Mouse (Mus musculus): ENCODE results near the gene Naip2.
"Not testable (repeated sequence)": the region's sequence is repeated elsewhere in the genome, so short reads cannot be mapped to it uniquely, and the experiment has no call there.

Naip2 gene

DNA sequence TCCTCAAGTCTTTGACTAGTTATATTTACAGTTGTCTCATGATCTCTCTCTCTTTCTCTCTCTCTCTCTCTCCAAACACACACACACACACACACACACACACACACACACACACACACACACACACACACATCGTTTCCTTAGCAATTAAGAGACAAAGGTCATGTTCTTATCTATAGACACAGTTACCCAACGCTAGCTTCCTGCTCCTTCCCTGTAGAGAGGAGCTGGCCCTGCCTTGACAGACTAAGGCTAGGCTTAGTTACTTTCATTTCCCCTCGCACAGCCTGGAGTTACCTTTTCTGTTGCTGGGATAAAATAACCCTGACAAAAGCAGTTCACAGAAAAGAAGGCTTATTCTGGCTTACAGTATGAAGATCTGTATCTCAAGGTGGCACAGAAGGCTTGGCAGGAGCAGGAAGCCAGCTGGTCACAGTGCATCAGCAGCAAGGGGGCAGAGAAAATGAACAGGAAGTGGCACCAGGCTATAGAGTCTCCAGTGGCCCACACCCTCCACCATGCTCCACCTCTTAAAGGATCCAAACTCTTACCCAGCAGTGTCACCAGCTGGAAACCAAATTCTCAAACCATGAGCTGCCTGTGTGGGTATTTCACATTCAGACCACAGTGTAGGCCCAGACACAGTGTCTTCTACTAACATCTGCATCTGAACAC lies at the start of gene Naip2:
Gene Naip2 (minus strand): TSS at position 434 of the 675 bp plus-strand sequence.
- not testable (repeated sequence) for DNase-seq (ENCODE audit: low spot score)

DNA sequence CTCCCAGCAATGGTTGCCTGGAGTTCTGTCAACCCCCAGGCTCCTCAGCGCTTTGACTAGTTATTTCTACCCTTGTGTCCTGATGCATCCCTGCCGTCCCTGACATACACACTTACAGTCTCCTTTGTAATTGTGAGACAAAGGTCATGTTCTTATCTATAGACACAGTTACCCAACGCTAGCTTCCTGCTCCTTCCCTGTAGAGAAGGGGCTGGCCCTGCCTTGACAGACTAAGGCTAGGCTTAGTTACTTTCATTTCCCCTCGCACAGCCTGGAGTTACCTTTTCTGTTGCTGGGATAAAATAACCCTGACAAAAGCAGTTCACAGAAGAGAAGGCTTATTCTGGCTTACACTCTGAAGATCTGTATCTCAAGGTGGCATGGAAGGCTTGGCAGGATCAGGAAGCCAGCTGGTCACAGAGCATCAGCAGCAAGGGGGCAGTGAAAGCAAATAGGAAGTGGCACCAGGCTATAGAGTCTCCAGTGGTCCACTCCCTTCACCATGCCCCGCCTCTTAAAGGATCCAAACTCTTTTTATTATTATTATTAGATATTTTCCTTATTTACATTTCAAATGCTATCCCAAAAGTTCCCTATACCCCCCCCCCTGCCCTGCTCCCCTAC lies 45.1 kb upstream of the Naip2 start:
- DNase-seq (ENCODE audit: low spot score): not testable (repeated sequence)

DNA sequence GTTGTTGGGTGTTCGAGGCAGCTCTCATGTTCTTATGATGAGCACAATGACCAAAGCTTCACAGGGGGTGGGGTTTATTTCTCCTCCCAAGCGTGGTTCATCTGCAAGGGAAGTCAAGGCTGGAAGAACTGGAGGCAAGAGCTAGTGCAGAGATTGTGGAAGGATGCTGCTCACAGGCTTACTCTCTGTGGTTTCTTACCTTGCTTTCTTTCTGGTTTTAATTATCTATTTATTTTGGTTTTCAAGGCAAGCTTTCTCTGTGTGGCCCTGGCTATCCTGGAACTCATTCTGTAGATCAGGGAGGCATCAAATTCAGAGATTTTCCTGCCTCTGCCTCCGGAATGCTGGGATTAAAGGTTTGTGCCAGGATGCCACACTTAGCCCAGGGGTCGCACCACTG lies 44.3 kb upstream of the Naip2 start, which contains the start of gene Naip5:
Gene Naip5 (minus strand): TSS at position 101 of the 400 bp plus-strand sequence.
- DNase-seq (ENCODE audit: low spot score): not testable (repeated sequence)

DNA sequence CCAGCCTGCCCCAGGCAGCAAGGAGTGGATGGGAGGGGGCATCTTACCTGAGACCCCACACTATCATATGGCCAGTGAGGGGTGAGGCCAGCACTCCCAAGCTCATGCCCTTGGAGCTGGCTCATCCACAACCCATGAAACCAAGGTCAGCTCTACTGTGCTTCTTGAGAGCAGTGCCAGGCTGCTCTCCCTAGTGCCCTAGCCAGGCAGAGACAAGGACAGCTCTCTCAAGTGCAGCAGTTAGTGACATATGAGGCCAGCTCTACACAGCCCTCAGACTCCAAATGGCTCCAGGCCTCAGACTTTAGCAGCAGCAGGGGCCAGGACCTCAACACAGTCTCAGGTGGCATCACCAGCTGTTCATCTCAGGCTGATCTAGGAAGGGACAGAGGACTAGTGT lies 41.8 kb upstream of the Naip2 start:
- no peak for DNase-seq (ENCODE audit: low spot score)

DNA sequence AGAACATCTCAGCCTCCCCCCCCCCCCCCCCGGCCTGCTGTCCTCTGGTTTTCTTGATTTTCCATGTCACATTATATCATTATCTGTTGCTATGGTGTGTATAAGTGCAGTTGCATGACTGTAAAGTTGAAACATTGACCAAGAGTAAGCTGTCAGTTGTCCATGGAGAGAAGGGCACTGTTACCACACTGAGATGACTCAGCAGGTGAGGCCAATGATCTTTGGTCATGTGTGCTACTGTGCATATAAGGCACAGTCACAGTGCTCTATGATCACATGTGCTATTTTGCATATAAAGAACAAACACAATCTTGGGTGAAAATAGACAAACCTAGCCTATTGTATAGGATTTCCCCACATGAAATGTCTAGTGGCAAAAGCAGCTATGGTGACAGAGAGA lies 11.8 kb upstream of the Naip2 start:
- DNase-seq (ENCODE audit: low spot score): not testable (repeated sequence)

DNA sequence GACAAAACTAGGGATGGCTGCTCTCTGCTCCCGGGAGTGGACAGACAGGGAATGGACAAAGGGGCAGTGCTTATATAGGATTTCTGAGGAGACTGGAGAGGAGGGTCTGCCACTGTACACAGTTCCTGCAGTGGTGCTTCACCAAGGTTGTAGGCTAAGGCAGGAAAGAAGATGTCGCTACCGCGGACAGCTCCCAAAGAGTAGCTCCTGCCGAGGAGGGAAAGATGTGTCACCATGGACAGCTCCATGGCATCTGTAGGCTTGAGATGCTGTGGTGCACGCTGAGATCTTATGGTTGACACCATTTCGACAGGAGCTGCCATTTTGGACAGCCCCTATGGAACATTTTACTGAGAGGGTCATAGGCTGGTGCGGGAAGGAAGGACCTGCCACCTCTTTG lies 8.6 kb upstream of the Naip2 start:
- peak; percentile 87 for DNase-seq (ENCODE audit: low spot score)

DNA sequence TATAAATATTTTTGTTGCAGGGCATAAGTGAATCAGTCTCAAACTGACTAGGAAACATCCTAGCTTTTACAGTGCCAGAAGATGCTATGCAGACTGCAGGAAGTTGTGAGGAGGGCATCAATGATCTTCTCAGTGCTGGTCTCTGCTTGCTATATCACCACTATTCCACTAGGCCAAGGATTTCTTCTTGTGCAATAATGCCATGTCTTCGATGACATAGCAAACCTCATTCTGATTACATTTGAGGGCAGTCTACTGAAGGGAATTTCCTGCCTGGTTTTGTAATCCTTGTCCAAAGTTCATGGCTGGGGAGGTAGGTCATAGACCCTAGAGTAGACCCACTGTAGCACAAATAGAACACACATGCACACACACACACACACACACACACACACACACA lies 1.4 kb upstream of the Naip2 start:
- no peak for DNase-seq (ENCODE audit: low spot score)

DNA sequence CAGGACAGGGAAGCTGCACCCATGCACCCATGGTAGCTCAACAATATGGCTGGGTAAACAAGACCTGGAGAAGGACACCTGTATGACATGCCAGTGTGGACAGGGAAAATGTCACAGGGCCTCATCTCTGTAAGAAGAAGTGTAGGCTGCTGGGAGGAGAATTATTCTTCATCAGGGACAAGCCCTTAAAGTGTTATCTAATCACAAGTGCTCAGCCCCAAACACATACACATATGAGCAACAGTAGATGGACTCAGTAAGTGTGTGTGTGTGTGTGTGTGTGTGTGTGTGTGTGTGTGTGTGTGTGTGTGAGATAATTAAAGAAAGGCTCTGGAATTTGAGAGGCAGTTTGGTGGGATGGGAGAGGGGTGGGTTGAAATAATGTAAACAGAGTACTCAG lies 1.1 kb downstream of the Naip2 start:
- DNase-seq (ENCODE audit: low spot score): no peak

DNA sequence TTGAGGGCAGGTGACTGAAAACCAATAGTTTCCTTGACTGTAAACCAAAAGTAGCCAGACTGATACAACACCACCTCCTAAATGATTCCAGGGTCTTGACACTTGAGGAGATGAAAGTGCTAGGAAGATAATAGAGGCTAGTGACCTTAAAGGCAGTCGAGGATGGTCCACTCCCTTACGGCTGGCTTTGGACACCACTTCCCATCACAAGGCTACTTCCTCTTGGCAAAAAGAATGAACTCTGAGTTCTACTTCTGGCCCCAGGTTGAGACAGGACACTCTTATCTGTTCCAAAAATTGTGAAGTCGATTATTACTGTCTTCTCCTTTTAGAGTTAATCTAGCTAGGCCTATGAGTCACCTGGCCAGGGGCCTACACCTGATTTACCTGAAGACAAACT lies 6.5 kb downstream of the Naip2 start:
- DNase-seq (ENCODE audit: low spot score): no peak

DNA sequence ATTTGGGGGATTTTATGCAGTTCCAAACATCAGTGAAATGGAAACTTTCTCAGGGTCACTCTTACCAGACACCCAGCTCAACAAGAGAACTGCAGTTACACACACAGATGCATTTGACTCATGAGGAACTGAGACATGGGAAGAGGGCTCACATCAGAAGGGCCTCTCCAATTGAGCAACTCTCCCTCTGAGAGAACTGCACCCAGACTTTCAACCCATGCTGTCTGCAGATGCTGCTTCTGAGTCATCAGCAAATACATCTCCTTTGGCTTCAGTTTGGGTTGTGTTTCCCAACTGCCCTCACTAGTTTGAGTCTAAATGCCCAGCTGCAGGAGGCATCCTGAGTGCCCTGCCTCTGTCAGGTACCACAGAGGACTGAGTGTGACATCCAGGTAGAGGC lies 18.8 kb downstream of the Naip2 start:
- not testable (repeated sequence) for DNase-seq (ENCODE audit: low spot score)

DNA sequence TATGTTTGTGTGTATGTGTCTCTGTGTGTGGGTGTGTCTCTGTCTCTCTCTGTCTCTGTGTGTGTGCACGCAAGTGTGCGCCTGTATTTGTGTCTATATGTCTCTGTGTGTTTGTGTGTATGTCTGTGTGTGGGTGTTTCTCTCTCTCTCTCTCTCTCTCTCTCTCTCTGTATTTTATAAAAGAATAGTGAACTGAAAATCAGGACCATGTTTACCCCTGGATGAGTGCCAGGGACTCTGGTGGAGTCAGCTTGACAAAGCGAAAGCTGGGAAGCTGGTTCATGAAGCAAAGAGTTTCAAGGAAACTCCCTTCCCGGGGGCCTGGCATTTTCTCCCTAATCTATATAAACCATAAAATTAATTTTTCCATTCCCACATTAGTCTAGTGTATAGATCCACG lies 27.5 kb downstream of the Naip2 start:
- DNase-seq (ENCODE audit: low spot score): not testable (repeated sequence)

DNA sequence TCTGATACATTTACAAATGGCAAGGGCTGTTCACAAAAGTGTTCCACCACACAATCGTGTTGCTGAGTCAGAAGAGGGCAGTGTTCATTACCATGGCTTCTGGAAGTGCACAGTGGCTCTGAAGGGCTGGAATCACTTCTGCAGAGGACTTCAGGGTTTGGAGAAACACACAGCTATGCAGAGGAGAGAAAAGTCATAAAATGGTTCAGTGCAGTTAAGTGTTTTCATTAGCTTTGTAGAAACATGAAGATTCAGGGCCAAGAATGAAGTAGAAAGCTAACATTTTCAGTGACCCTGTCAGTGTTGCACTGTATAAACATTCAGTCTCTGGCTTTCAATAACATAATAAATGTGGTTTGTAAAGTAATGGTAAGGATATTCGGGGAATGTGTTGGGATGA lies 35.5 kb downstream of the Naip2 start:
- not testable (repeated sequence) for DNase-seq (ENCODE audit: low spot score)

DNA sequence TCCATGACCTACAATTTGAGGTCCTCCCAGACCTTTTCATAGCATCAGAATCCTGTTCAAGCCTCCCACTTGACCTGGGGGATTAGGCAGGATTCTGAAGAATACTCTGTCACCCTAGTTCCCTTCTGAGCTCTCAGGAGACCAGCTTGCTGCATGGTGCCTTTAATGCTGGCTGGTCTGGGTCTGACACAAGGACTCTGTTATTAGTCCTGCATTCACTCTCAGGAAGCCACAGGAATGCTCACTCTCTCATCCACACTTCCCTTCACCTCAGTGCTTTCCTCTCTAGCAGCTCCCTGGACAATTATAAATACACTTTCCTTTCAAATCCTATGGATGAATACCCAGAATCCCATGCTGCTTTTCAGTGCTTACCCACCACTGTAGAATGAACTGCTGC lies 39.4 kb downstream of the Naip2 start:
- not testable (repeated sequence) for DNase-seq (ENCODE audit: low spot score)

DNA sequence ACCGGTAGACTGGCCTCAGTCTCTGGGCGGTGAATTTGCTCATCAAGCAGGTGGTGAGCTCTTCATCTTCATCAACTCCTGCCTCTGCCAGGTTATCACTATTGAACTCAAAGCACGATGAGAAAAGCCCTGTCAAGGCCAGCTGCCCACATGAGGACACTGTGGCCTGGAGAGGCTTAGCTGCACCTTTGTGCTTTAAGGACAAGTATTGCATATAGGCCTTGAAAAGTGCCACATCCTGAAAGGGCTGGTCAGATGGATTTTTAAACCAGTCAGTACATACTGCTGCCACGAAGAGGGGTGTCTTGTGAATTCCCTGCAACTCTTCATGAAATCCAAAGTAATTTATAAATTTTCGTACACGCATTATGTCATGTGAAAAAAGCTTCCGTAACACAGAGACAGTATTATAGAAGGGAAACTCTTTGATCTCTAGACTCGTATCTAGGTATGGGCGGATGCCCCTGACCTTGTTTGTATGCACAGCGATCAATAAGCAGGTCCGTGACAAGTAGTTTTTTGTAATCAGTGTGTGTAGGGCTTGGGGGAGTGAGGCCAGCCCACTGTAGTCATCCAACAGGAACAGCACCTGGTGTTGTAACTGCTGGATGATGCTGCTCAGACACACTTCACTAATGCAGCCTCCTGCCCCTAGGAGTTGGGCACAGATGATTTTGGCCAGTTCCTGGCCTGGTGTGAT lies 40.6 kb downstream of the Naip2 start:
- DNase-seq (ENCODE audit: low spot score): not testable (repeated sequence)

DNA sequence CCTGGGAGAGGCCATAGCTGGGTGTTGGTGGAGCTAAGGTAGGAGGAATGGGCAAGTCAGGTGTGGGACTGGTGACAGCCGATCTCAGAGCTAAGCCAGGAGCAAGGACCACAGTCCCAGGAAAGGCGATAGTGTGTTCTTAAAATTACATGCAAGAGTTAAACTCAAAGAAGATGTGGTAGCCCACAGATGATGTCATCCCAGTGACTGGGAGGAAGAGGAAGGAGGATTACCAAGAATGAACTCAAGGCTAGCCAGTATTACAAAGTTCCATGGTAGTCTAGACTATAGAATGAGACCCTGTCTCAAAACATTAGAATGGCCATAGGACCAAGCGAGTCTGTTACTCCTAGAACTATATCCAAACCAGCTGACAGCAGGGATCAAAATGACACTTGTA lies 45.3 kb downstream of the Naip2 start:
- DNase-seq (ENCODE audit: low spot score): no peak

DNA sequence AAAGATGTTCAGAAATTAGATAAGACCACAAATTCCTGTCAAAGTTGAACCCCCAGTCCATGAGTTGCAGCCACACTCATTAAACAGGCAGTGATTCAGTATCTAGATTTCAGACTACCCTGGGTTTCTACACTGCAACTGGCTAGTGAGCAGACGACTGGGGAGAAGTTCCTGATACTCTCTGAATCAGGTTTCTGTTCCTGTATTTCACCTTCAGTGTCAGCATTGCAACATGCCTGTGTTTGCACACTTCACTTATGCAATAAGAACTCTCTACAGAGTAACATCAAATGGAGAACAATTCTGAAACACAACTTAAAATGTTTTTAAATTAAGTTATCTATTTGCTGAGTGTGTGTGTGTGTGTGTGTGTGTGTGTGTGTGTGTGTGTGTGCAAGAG lies 49.2 kb downstream of the Naip2 start:
- no peak for DNase-seq (ENCODE audit: low spot score)

DNA sequence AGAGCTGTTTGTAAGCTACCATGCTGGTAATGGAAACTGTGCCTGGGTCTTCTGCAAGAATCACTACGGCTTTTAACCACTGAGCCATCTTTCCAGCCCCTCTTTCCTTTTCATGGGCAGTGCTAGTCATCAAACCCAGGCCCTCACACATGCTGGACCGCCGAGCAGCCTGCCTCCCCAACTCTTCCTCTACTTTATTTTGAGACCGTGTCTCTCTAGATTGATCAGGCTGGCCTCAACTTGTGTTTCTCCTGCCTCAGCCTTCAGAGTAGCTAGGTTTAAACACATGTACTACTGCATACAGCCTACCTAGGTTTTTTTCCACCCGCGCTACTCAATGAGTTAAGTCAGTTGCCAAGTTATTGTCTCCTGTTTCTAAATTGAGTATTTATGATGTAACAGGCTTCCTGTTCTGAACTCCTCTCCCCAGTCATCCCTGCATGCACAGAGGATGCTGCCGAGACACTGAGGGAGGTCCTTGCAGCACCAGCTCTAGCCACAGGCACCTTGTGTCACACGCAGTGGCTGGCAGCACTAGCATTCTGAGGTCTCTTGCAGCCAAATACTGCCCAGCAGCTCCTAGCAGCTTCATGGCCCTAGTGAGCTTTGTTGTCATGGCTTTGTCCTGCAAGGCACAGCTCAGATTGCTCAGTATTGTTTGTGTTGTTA lies 60.1 kb downstream of the Naip2 start:
- no peak for DNase-seq (ENCODE audit: low spot score)

DNA sequence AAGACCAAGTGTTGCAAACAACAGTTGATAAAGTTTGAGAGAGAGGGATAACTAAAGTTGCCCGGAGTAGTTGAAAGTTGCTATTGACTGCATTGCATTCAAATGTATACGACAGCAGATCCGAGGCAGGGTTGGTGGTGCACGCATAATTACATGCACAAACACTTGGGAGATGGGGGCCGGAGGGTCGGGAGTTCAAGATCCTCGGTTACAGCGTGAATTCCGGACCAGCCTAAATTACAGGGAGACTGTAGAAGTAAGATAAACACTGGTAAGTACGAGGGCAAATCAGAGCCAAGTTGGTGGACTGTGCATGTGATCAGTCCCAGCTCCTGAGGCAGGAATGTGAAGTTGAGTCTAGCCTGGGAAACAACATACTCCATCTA lies 76.6 kb downstream of the Naip2 start:
- DNase-seq (ENCODE audit: low spot score): no peak

DNA sequence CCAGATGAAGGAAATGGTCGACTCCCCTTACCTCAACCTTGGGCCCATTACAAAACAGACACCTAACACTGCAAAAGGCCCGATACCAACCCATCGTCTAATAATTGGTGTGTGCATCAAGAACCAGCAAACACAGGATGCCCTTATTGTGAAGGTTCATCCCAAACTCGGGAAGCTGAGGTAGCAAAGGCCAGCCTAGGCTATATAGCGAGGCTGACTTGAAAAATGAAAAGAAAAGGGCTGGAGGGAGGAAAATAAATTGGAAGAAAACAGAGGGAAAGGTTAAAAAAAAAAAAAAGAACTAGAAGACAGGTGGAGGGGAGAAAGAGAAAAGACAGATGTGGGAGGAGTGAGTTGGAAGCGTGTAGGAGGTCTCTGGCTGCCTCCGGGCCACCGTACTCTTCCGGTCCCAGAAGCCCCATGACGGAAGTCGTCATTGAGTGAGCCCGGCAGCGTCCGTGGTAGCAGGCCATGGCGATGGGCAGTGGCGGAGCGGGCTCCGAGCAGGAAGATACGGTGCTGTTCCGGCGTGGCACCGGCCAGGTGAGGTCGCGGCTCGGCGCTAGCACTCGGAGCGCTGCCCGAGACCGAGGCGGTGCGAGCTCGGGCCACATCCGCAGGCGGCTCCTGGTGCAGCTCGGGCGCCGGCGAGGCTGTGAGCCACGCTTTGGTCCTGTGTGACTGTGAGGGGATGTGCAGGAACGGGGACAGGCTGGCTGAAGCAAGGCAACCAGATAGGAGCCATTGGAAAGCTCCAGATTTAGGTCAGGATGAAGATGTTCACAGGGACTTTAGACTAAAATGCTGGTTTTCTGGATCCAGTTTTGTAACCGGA lies 77.3 kb downstream of the Naip2 start, which contains the start of gene Smn1:
Gene Smn1 (plus strand): TSS at position 430 of the 835 bp plus-strand sequence.
- peak; percentile 96 for DNase-seq (ENCODE audit: low spot score)

DNA sequence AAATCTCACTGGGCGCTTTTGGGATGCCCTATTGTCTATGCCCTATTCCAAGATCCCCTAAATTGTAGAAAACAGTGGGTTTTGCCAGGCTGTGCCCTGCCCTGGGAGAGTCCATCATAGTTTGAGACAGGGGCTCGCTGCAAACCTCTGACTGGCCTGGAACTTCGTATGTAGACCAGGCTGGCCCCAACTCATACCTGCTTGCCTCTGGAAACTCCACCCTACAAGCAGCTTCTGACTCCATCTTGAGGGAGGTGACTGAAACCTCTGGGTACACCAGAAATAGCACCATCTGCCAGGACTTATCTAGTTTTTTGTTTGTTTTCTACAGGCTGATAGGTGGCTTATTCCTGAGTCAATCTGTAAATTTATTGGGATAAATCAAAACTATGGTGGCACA lies 77.9 kb downstream of the Naip2 start:
- DNase-seq (ENCODE audit: low spot score): no peak

DNA sequence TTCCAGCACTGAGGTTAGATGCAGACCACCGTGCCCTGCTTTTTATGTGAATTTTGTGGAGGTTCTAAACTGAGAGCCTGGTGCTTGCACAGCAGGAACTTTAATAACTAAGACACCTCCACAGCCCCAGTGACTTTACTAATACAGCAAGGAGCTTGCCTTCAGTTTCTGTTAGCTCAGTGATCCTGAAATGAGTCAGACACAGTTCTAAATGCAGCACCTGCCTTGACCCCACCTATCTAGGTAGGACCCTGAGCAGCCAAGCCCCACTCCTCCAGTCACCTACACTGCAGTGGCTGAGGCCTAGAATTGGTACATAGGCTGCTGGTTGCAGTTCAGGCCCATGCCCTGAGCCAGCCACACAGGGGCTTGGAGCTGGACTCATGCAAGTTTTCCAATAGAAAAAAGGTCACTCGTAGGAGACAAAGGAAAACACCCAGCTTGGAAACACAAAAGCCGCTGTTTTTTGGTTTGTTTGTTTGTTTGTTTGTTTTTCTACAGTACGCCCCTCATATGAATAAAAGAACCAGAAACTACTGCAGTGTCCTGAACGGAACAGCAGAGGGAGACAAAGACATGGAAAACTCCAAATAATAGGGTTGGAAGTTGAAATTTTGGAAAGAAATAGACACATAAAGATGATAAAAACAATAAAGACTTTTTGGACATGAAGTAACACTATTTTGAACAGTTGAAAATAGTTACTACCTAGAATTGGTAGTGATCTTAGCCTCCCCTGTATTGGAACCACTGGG lies 89.5 kb downstream of the Naip2 start:
- DNase-seq (ENCODE audit: low spot score): no peak

Measured in embryo, embryonic 10 days (tissue).